Mouse (Mus musculus) ES-Bruce4 (cell line): ENCODE results near the gene Rap1a. TPM values are rescaled to one million over a fixed set of nuclear protein-coding genes. Genes with fewer than 3 reads are reported as not detected.

ENCODE experiments used
- H3K27ac ChIP-seq: 2 replicates; pipeline ENCODE4 v1.5.1; 2012; ENCODE audit warnings: low read length, inconsistent platforms; ENCODE audit not compliant: insufficient read depth
- H3K27me3 ChIP-seq: 2 replicates; pipeline ENCODE4 v1.6.1; 2012; ENCODE audit warnings: mild to moderate bottlenecking, low read length, inconsistent platforms; ENCODE audit not compliant: control insufficient read depth, poor library complexity, insufficient read depth, severe bottlenecking
- H3K36me3 ChIP-seq: 2 replicates; pipeline ENCODE4 v1.6.1; 2012; ENCODE audit warnings: inconsistent platforms, mild to moderate bottlenecking, low read length, moderate library complexity; ENCODE audit not compliant: control insufficient read depth, poor library complexity, insufficient read depth, severe bottlenecking
- H3K4me1 ChIP-seq: one replicate; pipeline ENCODE4 v1.8.1; 2011; ENCODE audit warnings: low read length; ENCODE audit not compliant: control insufficient read depth, insufficient read depth
- H3K4me3 ChIP-seq: 2 replicates; pipeline ENCODE4 v1.5.1; 2011; ENCODE audit warnings: low read depth, mild to moderate bottlenecking, low read length
- H3K9ac ChIP-seq: 2 replicates; pipeline ENCODE4 v1.6.1; 2012; ENCODE audit warnings: low read depth, mild to moderate bottlenecking, inconsistent platforms; ENCODE audit not compliant: poor library complexity, severe bottlenecking
- H3K9me3 ChIP-seq: replicated peaks from 2 replicates; pipeline ENCODE4 v1.6.1; 2012; ENCODE audit warnings: mild to moderate bottlenecking, low read length, inconsistent platforms; ENCODE audit not compliant: control insufficient read depth, poor library complexity, insufficient read depth, severe bottlenecking
- CTCF ChIP-seq: IDR thresholded peaks from one replicate; pipeline ENCODE4 v1.8.1; 2011; ENCODE audit warnings: low read depth, low read length
- EP300 ChIP-seq: IDR thresholded peaks from 2 replicates; pipeline ENCODE4 v1.6.1; 2011; ENCODE audit warnings: low read depth, low read length; ENCODE audit not compliant: insufficient read depth
- POLR2A ChIP-seq: IDR thresholded peaks from one replicate; pipeline ENCODE4 v1.8.1; 2011; ENCODE audit warnings: low read length; ENCODE audit not compliant: insufficient read depth
- polyA plus RNA-seq: library from polyadenylated mRNA; stranded (reverse); fragments of >200 nt; gene quantifications from 2 replicates; pipeline ENCODE4 v1.2.4, GENCODE M21; 2011; ENCODE audit warnings: low read depth; ENCODE audit not compliant: missing spikeins, insufficient read depth, insufficient read length

The Rap1a gene
- polyA plus RNA-seq, 1 experiment = 88.6 TPM

DNA sequence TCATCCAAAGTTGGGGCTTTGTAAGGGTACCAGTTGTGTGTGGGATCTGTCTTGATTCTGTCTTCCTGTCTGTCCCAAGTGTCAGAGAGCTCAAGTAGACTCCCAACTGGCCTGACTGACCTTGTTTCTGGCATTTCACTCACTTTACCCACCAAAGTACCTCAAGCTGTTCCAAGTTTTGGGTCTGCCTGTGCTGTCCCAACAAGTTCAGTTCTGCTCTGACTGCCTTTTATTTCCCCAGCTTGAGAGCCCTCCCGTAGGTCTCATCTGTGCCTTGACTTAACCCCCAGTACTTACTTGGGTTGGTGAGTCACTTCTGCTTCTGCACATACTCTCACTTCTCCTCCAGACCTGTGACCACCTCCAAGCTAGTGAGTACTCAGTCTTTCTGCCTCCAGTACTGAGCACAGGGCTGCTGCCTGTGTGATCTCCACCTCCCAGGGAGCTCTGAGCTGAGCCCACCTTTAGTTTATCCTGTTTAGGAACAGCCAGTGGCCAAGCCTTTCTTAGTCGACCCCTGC, 79.4 kb downstream of the Rap1a start:
- Histone ChIP-seq H3K27ac (no peak overlapping the region), H3K4me1 (no peaks in the 10 kb centered on the region), H3K4me3 (no peak overlapping the region), H3K27me3 (no peaks in the 10 kb centered on the region), H3K9me3 (no peaks in the 10 kb centered on the region), H3K9ac (no peak overlapping the region), H3K36me3 (no peaks in the 10 kb centered on the region; the same call in 1 of the 2 replicates)
- TF ChIP-seq CTCF (no peak), EP300 (no peak), POLR2A (no peak)

DNA sequence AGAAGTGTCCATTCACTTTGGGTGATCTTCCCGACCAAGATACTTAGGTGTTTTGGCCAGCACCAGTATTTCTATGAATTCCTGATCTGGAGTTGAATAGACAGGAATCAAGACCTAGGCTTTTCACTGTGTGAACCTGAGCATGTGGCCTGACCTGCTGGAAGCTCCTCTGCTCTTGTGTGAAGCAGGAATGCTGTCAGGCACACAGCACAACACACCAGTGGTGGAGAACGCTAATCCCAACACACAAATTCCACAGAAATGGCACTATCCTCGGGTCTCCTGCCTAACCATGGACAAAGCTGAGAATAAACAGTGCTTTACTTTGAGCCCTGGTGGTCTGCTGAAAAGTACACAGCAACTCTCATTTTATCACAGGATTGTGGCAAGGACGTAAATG, 80.6 kb downstream of the Rap1a start:
- no peak for TF ChIP-seq EP300
- TF ChIP-seq CTCF = no peak
- no peak for TF ChIP-seq POLR2A
- H3K36me3 ChIP-seq = no peaks in the 10 kb centered on the region
- H3K9ac ChIP-seq = no peak overlapping the region
- H3K4me3 ChIP-seq = no peak overlapping the region
- H3K27me3 ChIP-seq = no peaks in the 10 kb centered on the region
- no peaks in the 10 kb centered on the region for H3K9me3 ChIP-seq
- no peaks in the 10 kb centered on the region for H3K4me1 ChIP-seq
- no peak overlapping the region for H3K27ac ChIP-seq

DNA sequence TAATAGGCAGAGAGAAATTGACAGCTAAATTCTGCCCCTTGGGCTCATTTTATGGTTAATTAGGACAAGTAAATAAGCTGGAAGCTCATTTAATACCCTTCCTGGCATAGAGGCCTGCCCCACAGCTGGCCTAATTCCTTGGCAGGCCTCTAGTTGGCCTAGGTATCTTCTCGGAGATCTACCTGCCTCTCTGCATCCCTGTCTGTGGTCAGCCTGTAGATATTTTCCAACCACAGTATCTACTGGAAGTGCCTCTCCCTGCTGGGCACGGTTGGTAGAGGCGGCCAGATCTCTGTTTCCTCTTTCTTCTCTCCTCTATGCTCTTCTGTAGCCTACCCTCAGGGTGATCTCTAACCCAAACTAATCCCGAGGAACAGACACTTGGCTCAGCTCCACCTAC, 81.2 kb downstream of the Rap1a start:
- H3K9ac ChIP-seq = no peak overlapping the region
- no peak overlapping the region for H3K4me3 ChIP-seq
- H3K36me3 ChIP-seq = no peaks in the 10 kb centered on the region
- H3K27ac ChIP-seq = no peak overlapping the region
- no peaks in the 10 kb centered on the region for H3K4me1 ChIP-seq
- no peaks in the 10 kb centered on the region for H3K27me3 ChIP-seq
- H3K9me3 ChIP-seq = no peaks in the 10 kb centered on the region
- TF ChIP-seq POLR2A = no peak
- TF ChIP-seq EP300 = no peak
- no peak for TF ChIP-seq CTCF

DNA sequence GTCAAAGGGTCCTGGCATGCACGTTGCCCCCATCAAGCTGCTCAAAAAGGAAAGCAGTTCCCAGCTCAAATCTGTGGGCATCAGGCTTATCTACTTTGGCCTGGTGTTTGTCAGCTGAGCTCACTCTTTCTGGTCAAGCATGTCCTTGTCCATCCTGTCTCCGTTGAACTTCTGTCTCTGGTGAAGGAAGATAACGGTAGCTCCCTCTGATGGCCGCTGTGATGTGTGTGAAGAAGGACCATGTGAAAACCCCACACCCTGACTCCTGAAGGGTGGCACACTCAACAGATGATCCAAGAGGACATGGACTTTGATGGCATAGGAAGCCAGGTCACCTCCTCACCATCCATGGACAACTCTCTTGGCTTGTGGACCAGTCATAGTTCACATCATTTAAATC, 82.4 kb downstream of the Rap1a start:
- Histone ChIP-seq H3K4me1 (no peaks in the 10 kb centered on the region), H3K27me3 (no peaks in the 10 kb centered on the region), H3K36me3 (no peaks in the 10 kb centered on the region), H3K4me3 (no peak overlapping the region), H3K9ac (no peak overlapping the region), H3K27ac (no peak overlapping the region), H3K9me3 (no peaks in the 10 kb centered on the region)
- TF ChIP-seq POLR2A (no peak), EP300 (no peak), CTCF (no peak)

DNA sequence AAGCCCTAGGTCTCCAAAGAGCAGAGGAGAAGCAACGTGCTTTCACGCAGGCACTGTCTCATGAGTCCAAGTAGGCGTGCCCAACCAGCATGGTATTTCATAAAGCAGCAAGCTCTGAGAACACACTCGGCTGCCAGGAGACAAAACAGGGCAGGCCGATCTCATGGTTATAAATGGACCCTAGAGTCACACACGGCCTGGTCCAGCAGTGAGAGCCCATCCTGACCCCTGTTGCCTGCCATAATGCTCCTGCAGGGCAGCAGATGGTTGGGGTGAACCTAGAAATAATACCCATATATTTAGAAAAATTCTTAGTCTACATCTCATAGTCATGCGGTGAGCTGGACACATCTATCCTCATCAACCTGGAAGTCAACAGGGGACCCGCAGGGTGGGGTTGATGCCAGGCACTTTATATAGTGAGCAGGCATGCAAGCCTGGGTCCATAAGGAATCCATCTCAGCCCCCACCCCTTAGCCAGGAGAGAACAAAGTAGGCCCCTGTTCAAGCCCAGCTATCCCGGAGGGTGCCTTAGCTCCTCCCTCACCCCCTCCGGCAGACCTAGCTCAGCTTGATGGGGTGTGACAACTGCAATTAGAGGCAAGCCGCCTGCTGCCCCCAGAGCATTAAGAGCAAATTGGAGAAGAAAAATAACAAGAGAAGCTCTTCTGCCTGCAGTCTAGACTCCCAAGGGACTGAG, 83.1 kb downstream of the Rap1a start:
- Histone ChIP-seq H3K27ac (no peak overlapping the region), H3K27me3 (no peaks in the 10 kb centered on the region), H3K4me1 (no peaks in the 10 kb centered on the region), H3K9me3 (no peaks in the 10 kb centered on the region), H3K4me3 (no peak overlapping the region), H3K36me3 (no peaks in the 10 kb centered on the region), H3K9ac (no peak overlapping the region)
- TF ChIP-seq EP300 (no peak), POLR2A (no peak), CTCF (no peak)

DNA sequence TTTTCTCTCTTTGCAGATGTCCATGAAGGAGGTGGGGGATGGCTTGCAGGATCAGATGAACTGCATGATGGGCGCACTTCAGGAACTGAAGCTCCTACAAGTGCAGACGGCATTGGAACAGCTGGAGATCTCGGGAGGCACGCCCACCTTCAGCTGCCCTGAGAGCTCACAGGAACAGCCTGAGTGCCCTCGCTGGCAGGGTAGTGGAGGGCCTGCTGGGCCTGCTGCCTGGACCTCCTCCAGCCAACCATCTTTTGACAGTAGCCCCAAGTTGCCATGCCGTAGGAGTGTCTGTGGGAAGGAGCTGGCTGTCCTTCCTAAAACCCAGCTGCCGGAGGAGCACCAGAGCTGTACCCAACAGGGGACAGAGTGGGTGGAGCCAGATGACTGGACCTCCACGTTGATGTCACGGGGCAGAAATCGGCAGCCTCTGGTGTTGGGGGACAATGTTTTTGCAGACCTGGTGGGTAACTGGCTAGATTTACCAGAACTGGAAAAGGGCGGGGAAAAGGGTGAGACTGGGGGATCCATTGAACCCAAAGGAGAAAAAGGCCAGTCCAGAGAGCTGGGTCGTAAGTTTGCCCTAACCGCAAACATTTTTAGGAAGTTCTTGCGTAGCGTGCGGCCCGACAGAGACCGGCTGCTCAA, 84.7 kb downstream of the Rap1a start:
- no peak for TF ChIP-seq EP300
- no peak for TF ChIP-seq POLR2A
- no peak for TF ChIP-seq CTCF
- Histone ChIP-seq H3K4me1 (no peaks in the 10 kb centered on the region), H3K4me3 (no peak overlapping the region), H3K27me3 (no peaks in the 10 kb centered on the region), H3K36me3 (no peaks in the 10 kb centered on the region), H3K9ac (no peak overlapping the region), H3K27ac (no peak overlapping the region), H3K9me3 (no peaks in the 10 kb centered on the region)
